Mouse (Mus musculus): ENCODE measurements at regions not wholly inside any gene's neighbourhood (a gene's known extent, or its start where the extent isn't known, plus 50 kb on each side); places are given as distances from the start of the nearest gene placed in this dataset.
A peak's percentile ranks its signal among the peaks of the same experiment; 100 is the strongest.
"Not testable (repeated sequence)": the region's sequence is repeated elsewhere in the genome, so short reads cannot be mapped to it uniquely, and the experiment has no call there.

GRCm38 (mm10) chr13:3341416-3341815 lies 196.4 kb upstream of the Gdi2 start:
- no peak for DNase-seq
- intact Hi-C loops (cut with DNase I), result no loop called here

GRCm38 (mm10) chr13:3343611-3344010 lies 194.3 kb upstream of the Gdi2 start:
- intact Hi-C loops (cut with DNase I), result no loop called here
- DNase-seq, result no peak

- DNase-seq; intact Hi-C loops (cut with DNase I): not testable (repeated sequence)
Measured at GRCm38 (mm10) chr13:3354912-3355311, 183.0 kb upstream of the Gdi2 start.

- intact Hi-C loops (cut with DNase I), result no loop called here
- no peak for DNase-seq
Measured at GRCm38 (mm10) chr13:3358079-3358608, 179.7 kb upstream of the Gdi2 start.

GRCm38 (mm10) chr13:3358996-3359750 lies 178.7 kb upstream of the Gdi2 start:
- DNase-seq, result no peak
- intact Hi-C loops (cut with DNase I), result no loop called here

- intact Hi-C loops (cut with DNase I), result not testable (repeated sequence)
- peak in 1 of 2 experiments; percentile 5 for DNase-seq
Measured at GRCm38 (mm10) chr13:3359751-3360260, 178.1 kb upstream of the Gdi2 start.

- peak in 1 of 2 experiments; percentile 4 for DNase-seq
Measured at GRCm38 (mm10) chr13:3360503-3361490, 177.1 kb upstream of the Gdi2 start.

GRCm38 (mm10) chr13:3372701-3373100 lies 165.2 kb upstream of the Gdi2 start:
- DNase-seq, result no peak
- intact Hi-C loops (cut with DNase I), result no loop called here

More at GRCm38 (mm10) chr13:3360503-3361490, 177.1 kb upstream of the Gdi2 start:
- intact Hi-C loops (cut with DNase I), result no loop called here

- intact Hi-C loops (cut with DNase I); DNase-seq: not testable (repeated sequence)
Measured at GRCm38 (mm10) chr13:3373522-3374220, 164.2 kb upstream of the Gdi2 start.

GRCm38 (mm10) chr13:3374796-3375195 lies 163.1 kb upstream of the Gdi2 start:
- intact Hi-C loops (cut with DNase I), result no loop called here
- DNase-seq, result no peak

GRCm38 (mm10) chr13:3377801-3378200 lies 160.1 kb upstream of the Gdi2 start:
- intact Hi-C loops (cut with DNase I); DNase-seq: not testable (repeated sequence)

GRCm38 (mm10) chr13:3405783-3406182 lies 132.1 kb upstream of the Gdi2 start:
- DNase-seq; intact Hi-C loops (cut with DNase I): not testable (repeated sequence)

GRCm38 (mm10) chr13:3406236-3407017 lies 131.4 kb upstream of the Gdi2 start:
- intact Hi-C loops (cut with DNase I), result not testable (repeated sequence)
- DNase-seq, result peak in 1 of 2 experiments; percentile 36

GRCm38 (mm10) chr13:3410281-3410680 lies 127.6 kb upstream of the Gdi2 start:
- intact Hi-C loops (cut with DNase I); DNase-seq: not testable (repeated sequence)

GRCm38 (mm10) chr13:3417026-3417425 lies 120.8 kb upstream of the Gdi2 start:
- intact Hi-C loops (cut with DNase I), result no loop called here

GRCm38 (mm10) chr13:3455374-3455773 lies 82.5 kb upstream of the Gdi2 start:
- DNase-seq; intact Hi-C loops (cut with DNase I): not testable (repeated sequence)

More at GRCm38 (mm10) chr13:3417026-3417425, 120.8 kb upstream of the Gdi2 start:
- no peak for DNase-seq

GRCm38 (mm10) chr13:3476884-3477283 lies 61.0 kb upstream of the Gdi2 start:
- intact Hi-C loops (cut with DNase I), result no loop called here
- DNase-seq, result no peak

- intact Hi-C loops (cut with DNase I), result no loop called here
- peak; percentile 8 to 14 for DNase-seq
Measured at GRCm38 (mm10) chr13:3477997-3478728, 59.7 kb upstream of the Gdi2 start.
